Mouse (Mus musculus) lung, postnatal 36 days (tissue): Measurements from ENCODE around the gene Fgf14.
"Not testable (repeated sequence)": the region's sequence is repeated elsewhere in the genome, so short reads cannot be mapped to it uniquely, and the experiment has no call there.

ENCODE experiments used
- DNase-seq: peaks from one replicate; pipeline ENCODE4 v3.0.0; 2022; ENCODE audit warnings: mixed read lengths

Fgf14 gene

GRCm38 (mm10) chr14:124676506-124677177, at the start of gene Fgf14:
Fgf14 (minus strand) TSS chr14:124677127.
- DNase-seq: no peak

- DNase-seq: no peak
Measured at GRCm38 (mm10) chr14:124677379-124677778, 452 bp upstream of the Fgf14 start.

GRCm38 (mm10) chr14:124675654-124676505, 1.0 kb downstream of the Fgf14 start:
- DNase-seq: no peak

GRCm38 (mm10) chr14:124675142-124675653, 1.7 kb downstream of the Fgf14 start:
- DNase-seq: no peak

GRCm38 (mm10) chr14:124674536-124675141, 2.3 kb downstream of the Fgf14 start:
- no peak for DNase-seq

- no peak for DNase-seq
Measured at GRCm38 (mm10) chr14:124669739-124670138, 7.2 kb downstream of the Fgf14 start.

GRCm38 (mm10) chr14:124642822-124643221, 34.1 kb downstream of the Fgf14 start:
- no peak for DNase-seq

GRCm38 (mm10) chr14:124634881-124635280, 42.0 kb downstream of the Fgf14 start:
- DNase-seq: no peak

GRCm38 (mm10) chr14:124613473-124613872, 63.5 kb downstream of the Fgf14 start:
- no peak for DNase-seq

- no peak for DNase-seq
Measured at GRCm38 (mm10) chr14:124606036-124606711, 70.8 kb downstream of the Fgf14 start.

- no peak for DNase-seq
Measured at GRCm38 (mm10) chr14:124605031-124605743, 71.7 kb downstream of the Fgf14 start.

- DNase-seq: no peak
Measured at GRCm38 (mm10) chr14:124576571-124576970, 100.4 kb downstream of the Fgf14 start.

- no peak for DNase-seq
Measured at GRCm38 (mm10) chr14:124575130-124575885, 101.6 kb downstream of the Fgf14 start.

- no peak for DNase-seq
Measured at GRCm38 (mm10) chr14:124566445-124566844, 110.5 kb downstream of the Fgf14 start.

GRCm38 (mm10) chr14:124561544-124561943, 115.4 kb downstream of the Fgf14 start:
- no peak for DNase-seq

- DNase-seq: no peak
Measured at GRCm38 (mm10) chr14:124536106-124536505, 140.8 kb downstream of the Fgf14 start.

- DNase-seq: not testable (repeated sequence)
Measured at GRCm38 (mm10) chr14:124535376-124535775, 141.6 kb downstream of the Fgf14 start.

- no peak for DNase-seq
Measured at GRCm38 (mm10) chr14:124532051-124532450, 144.9 kb downstream of the Fgf14 start.

- no peak for DNase-seq
Measured at GRCm38 (mm10) chr14:124512009-124512408, 164.9 kb downstream of the Fgf14 start.

- DNase-seq: no peak
Measured at GRCm38 (mm10) chr14:124488971-124489370, 188.0 kb downstream of the Fgf14 start.

GRCm38 (mm10) chr14:124485261-124485660, 191.7 kb downstream of the Fgf14 start:
- no peak for DNase-seq
